Mouse (Mus musculus) heart, embryonic 16.5 days (tissue): Measurements from ENCODE around the gene Camk2g. TPM values are rescaled to one million over a fixed set of nuclear protein-coding genes. Genes with fewer than 3 reads are reported as not detected.
A peak's percentile ranks its signal among the peaks of the same experiment; 100 is the strongest.

Source experiments
- ATAC-seq: fragments of 200-750 bp; cut with Nextera tagmentation; replicated peaks from 2 replicates; pipeline ENCODE4 v1.8.0; 2017; ENCODE audit warnings: moderate number of reproducible peaks; ENCODE audit not compliant: insufficient read depth, low FRiP score; ENCODE audit errors: extremely low read depth
- H3K27ac ChIP-seq: fragments of 300-500 bp; sonication (generic); 2 replicates; pipeline ENCODE4 v1.5.1; 2014; ENCODE audit warnings: mild to moderate bottlenecking, low read length, control low read depth, moderate library complexity
- H3K27me3 ChIP-seq: fragments of 300-500 bp; sonication (generic); 2 replicates; pipeline ENCODE4 v1.6.1; 2014; ENCODE audit warnings: low read length, mixed read lengths; ENCODE audit not compliant: control insufficient read depth, insufficient read depth
- H3K36me3 ChIP-seq: fragments of 300-500 bp; sonication (generic); 2 replicates; pipeline ENCODE4 v1.6.1; 2014; ENCODE audit not compliant: control insufficient read depth, insufficient read depth
- H3K4me1 ChIP-seq: fragments of 300-500 bp; sonication (generic); 2 replicates; pipeline ENCODE4 v1.6.1; 2014; ENCODE audit warnings: low read length, mixed read lengths; ENCODE audit not compliant: control insufficient read depth, insufficient read depth
- H3K4me2 ChIP-seq: fragments of 300-500 bp; sonication (generic); 2 replicates; pipeline ENCODE4 v1.6.1; 2014; ENCODE audit warnings: low read depth, mild to moderate bottlenecking, control low read depth, low read length
- H3K4me3 ChIP-seq: fragments of 300-500 bp; sonication (generic); 2 replicates; pipeline ENCODE4 v1.5.1; 2014; ENCODE audit warnings: mild to moderate bottlenecking, control low read depth, low read length
- H3K9ac ChIP-seq: fragments of 300-500 bp; sonication (generic); 2 replicates; pipeline ENCODE4 v1.6.1; 2014; ENCODE audit warnings: low read length, control low read depth
- H3K9me3 ChIP-seq: fragments of 300-500 bp; sonication (generic); replicated peaks from 2 replicates; pipeline ENCODE4 v1.6.1; 2016; ENCODE audit warnings: low read length; ENCODE audit not compliant: control insufficient read depth
- WGBS: fragments of 180-500 bp; shearing (Covaris S2); extraction: QIAGEN DNeasy Blood & Tissue Kit; methylation state at CpG from one replicate; pipeline ENCODE4 v1.1.7; 2014; 5-methylcytosine and 5-hydroxymethylcytosine counted together
- polyA plus RNA-seq: library from polyadenylated mRNA; unstranded; fragments of >200 nt; fragmentation: Nextera tagmentation; extraction: Ambion mirVana; gene quantifications from 2 replicates; pipeline ENCODE4 v1.2.1, GENCODE M21; 2015

The Camk2g gene
- polyA plus RNA-seq, 1 experiment from 2014 or later, result 103 TPM

DNA sequence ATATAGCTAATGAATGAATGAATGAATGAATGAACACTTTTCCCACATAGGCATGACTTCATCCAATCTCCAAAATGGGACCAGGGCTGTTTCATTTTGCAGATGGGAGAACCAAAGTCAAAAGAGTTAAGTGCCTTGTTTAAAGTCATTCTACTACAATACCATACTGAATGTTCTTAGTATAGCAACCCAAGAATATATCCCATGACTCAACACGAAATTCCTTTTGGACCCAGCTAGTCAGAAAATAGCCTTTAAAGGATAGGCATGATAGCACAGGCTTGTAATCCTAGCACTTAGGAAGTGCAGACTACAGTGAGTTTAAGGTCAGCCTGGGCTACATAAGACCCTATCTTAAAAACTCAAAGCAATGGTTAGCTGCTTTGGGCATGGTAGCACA is 38.0 kb upstream of the Camk2g start:
- no peaks in the 10 kb centered on the region for H3K36me3 ChIP-seq
- WGBS, result 39% methylated on average over 1 of the region's 1 CpGs
- H3K4me2 ChIP-seq, result no peak overlapping the region
- no peak for ATAC-seq
- H3K27ac ChIP-seq, result no peak overlapping the region
- no peak overlapping the region for H3K4me3 ChIP-seq
- peaks cover 3% of the 10 kb centered on the region; the same call in 1 of the 2 replicates for H3K4me1 ChIP-seq
- H3K9me3 ChIP-seq, result no peaks in the 10 kb centered on the region
- no peak overlapping the region for H3K9ac ChIP-seq
- H3K27me3 ChIP-seq, result no peaks in the 10 kb centered on the region

- no peak overlapping the region for H3K4me3 ChIP-seq
- H3K4me1 ChIP-seq, result peaks cover 3% of the 10 kb centered on the region; the same call in 1 of the 2 replicates
- no peak overlapping the region for H3K4me2 ChIP-seq
- no peaks in the 10 kb centered on the region for H3K9me3 ChIP-seq
- H3K9ac ChIP-seq, result no peak overlapping the region
- no peak for ATAC-seq
- no peaks in the 10 kb centered on the region for H3K36me3 ChIP-seq
- 49% methylated on average over 9 of the region's 9 CpGs for WGBS
- H3K27me3 ChIP-seq, result no peaks in the 10 kb centered on the region
- H3K27ac ChIP-seq, result no peak overlapping the region
Measured at GRCm38 (mm10) chr14:20831141-20831910, 37.4 kb upstream of the Camk2g start.

- no peaks in the 10 kb centered on the region for H3K27me3 ChIP-seq
- no peaks in the 10 kb centered on the region for H3K4me1 ChIP-seq
- H3K36me3 ChIP-seq, result no peaks in the 10 kb centered on the region
- no peak overlapping the region for H3K9ac ChIP-seq
- 68% methylated on average over 12 of the region's 12 CpGs for WGBS
- ATAC-seq, result no peak
- no peak overlapping the region for H3K4me3 ChIP-seq
- H3K27ac ChIP-seq, result peak overlapping the region; percentile 41; the same call in 1 of the 2 replicates
- H3K4me2 ChIP-seq, result no peak overlapping the region
- H3K9me3 ChIP-seq, result no peaks in the 10 kb centered on the region
Measured at GRCm38 (mm10) chr14:20829523-20830366, 35.9 kb upstream of the Camk2g start.

DNA sequence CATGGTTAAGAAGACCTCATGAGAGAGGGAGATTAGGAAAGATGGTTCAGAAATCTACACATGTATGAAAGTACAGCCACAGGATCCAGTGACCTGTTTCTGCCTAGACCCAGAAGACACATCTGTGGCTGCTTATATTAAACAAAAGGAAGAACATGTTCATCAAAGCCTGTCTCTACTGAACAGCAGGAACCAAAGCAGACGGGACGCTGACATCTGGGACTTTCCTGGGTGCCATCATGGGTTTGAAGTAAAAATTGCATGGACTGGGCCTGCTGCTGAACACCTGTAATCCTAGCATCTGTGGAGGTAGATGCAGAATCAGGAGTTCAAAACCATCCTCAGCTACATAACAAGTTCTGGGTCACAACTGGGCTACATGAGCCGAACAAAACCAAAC is 34.6 kb upstream of the Camk2g start:
- ATAC-seq, result no peak
- H3K4me3 ChIP-seq, result no peak overlapping the region
- no peaks in the 10 kb centered on the region for H3K9me3 ChIP-seq
- no peaks in the 10 kb centered on the region for H3K4me1 ChIP-seq
- no peaks in the 10 kb centered on the region for H3K27me3 ChIP-seq
- no peaks in the 10 kb centered on the region for H3K36me3 ChIP-seq
- no peak overlapping the region for H3K27ac ChIP-seq
- no peak overlapping the region for H3K9ac ChIP-seq
- no peak overlapping the region for H3K4me2 ChIP-seq
- 83% methylated on average over 3 of the region's 3 CpGs for WGBS

DNA sequence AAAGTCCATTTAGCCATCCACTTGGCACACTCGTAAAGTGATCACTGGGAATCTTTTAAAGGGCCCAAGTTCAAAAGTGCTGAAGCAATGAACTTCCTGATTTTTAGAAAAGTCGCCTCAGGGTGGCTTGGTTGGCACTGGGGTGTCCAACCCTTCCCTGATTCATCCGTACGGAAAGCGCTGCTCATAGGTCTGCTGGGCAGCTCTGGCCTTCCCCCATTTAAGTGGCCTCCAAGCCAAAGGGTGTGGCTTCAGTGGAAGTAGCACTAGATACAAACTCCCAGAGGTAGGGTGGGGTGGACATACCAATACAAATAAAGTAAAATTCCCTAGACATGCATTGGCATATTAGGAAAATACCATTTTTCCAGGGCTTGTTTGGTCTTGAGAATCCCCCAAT is 33.6 kb upstream of the Camk2g start:
- no peaks in the 10 kb centered on the region for H3K36me3 ChIP-seq
- H3K9ac ChIP-seq, result no peak overlapping the region
- ATAC-seq, result no peak
- H3K9me3 ChIP-seq, result no peaks in the 10 kb centered on the region
- no peak overlapping the region for H3K4me2 ChIP-seq
- H3K4me1 ChIP-seq, result no peaks in the 10 kb centered on the region
- no peaks in the 10 kb centered on the region for H3K27me3 ChIP-seq
- 80% methylated on average over 5 of the region's 5 CpGs for WGBS
- no peak overlapping the region for H3K4me3 ChIP-seq
- H3K27ac ChIP-seq, result no peak overlapping the region

DNA sequence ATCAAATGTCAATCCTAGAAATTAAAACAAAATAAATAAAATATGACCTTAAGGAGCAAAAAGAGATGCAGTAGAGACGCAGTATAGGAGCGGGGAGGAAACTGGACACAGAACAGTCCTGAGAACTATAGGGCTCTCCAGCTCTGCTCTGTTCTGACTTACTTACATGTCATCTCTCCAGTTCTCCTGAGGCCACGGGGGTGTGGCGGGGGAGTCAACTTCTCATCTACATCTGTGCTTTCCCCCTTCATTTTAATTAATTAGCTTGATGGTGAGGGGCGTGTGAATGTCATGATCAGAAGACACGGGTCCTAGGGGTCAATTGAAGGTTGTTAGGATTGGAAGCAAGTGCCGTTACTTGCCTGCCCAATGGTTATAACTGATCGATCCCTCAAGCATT is 33.2 kb upstream of the Camk2g start:
- no peak for ATAC-seq
- Histone ChIP-seq H3K9ac (no peak overlapping the region), H3K27me3 (no peaks in the 10 kb centered on the region), H3K36me3 (no peaks in the 10 kb centered on the region), H3K9me3 (no peaks in the 10 kb centered on the region), H3K27ac (no peak overlapping the region), H3K4me2 (no peak overlapping the region), H3K4me1 (no peaks in the 10 kb centered on the region), H3K4me3 (no peak overlapping the region)
- 76% methylated on average over 8 of the region's 8 CpGs for WGBS

- no peaks in the 10 kb centered on the region for H3K36me3 ChIP-seq
- whole genome bisulfite sequencing, result 87% methylated on average over 2 of the region's 2 CpGs
- no peaks in the 10 kb centered on the region for H3K27me3 ChIP-seq
- no peak overlapping the region for H3K4me3 ChIP-seq
- no peak overlapping the region for H3K4me2 ChIP-seq
- H3K27ac ChIP-seq, result no peak overlapping the region
- H3K9ac ChIP-seq, result no peak overlapping the region
- ATAC-seq, result no peak
- no peaks in the 10 kb centered on the region for H3K4me1 ChIP-seq
- H3K9me3 ChIP-seq, result no peaks in the 10 kb centered on the region
Measured at GRCm38 (mm10) chr14:20825516-20825915, 31.6 kb upstream of the Camk2g start.

DNA sequence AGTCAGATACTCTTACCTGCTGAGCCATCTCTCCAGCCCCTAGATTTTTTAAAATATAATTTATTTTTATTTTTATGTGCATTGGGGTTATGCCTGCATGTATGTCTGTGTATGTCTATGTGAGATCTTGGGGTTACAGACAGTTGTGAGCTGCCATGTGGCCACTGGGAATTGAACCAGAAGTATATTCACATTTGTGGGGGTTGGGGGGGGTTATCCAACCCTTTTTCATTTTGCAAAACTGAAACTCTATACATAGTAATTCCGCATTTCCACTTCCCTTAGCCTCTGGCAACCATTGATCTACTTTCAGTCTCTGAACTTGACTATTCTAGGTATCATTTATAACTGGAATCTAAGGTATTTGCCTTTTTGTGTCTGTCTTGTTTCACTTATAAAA is 30.6 kb upstream of the Camk2g start:
- H3K9me3 ChIP-seq, result no peaks in the 10 kb centered on the region
- H3K27ac ChIP-seq, result no peak overlapping the region
- 85% methylated on average over 1 of the region's 1 CpGs for WGBS
- no peaks in the 10 kb centered on the region for H3K27me3 ChIP-seq
- ATAC-seq, result no peak
- H3K4me3 ChIP-seq, result no peak overlapping the region
- H3K9ac ChIP-seq, result no peak overlapping the region
- H3K36me3 ChIP-seq, result no peaks in the 10 kb centered on the region
- no peak overlapping the region for H3K4me2 ChIP-seq
- H3K4me1 ChIP-seq, result no peaks in the 10 kb centered on the region

DNA sequence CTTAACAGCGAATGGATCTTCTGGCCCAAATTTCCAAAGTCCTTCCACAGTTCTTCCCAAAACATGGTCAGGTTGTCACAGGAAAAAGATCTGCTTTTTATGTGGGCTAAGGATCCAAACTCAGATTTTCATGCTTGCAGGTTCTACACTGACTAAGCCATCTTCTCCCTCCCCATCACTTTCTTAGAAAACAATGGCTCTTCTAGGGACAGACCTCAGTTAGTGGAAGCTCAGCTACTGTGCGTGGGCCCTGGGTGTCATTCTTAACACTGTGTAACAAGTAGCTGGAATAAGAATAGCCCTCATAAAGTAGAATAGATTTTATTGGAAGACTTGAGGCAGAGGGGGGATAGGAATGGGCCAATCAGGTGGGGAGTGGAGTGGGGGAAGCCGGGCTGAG is 21.6 kb upstream of the Camk2g start:
- Histone ChIP-seq H3K27ac (no peak overlapping the region), H3K36me3 (no peaks in the 10 kb centered on the region), H3K9ac (no peak overlapping the region), H3K9me3 (peaks cover 4% of the 10 kb centered on the region), H3K4me1 (no peaks in the 10 kb centered on the region), H3K4me3 (no peak overlapping the region), H3K27me3 (no peaks in the 10 kb centered on the region), H3K4me2 (no peak overlapping the region)
- WGBS, result 89% methylated on average over 3 of the region's 3 CpGs
- ATAC-seq, result no peak
